Mouse (Mus musculus): Measurements from ENCODE around the gene Iars. TPM values are rescaled to one million over a fixed set of nuclear protein-coding genes. Genes with fewer than 3 reads are reported as not detected.

Iars gene
- polyA plus RNA-seq, 1 experiment from 2014 or later: 79.2 TPM

DNA sequence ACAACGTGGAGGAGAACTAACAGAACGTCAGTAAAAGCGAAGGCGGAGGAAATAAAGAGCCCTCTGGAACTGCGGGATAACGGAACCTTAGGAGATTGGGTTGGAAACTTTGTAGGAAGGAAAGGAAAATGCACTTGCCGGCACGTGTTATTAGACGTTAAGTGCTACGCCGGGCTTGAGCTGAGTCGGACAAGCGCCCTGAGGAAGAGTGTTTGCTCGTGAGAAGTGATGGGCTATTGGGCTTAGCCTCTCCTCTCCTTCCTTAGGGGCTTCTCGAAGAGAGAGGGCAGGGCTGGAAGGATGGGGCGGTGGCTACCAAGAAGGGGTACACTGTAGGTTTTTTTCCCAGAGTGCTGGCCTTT is 28.7 kb upstream of the Iars start:
- Histone ChIP-seq H3K36me3 (ENCODE audit: insufficient read depth, low read length) (0 out of 2 replicates have a peak, but pooled peaks cover 5% of the 10 kb centered on the region), H3K4me2 (replicated peaks; ENCODE audit: low read depth, low read length) (peak overlapping the region; percentile 67), H3K9ac (replicated peaks; ENCODE audit: low read length) (peak overlapping the region; percentile 67), H3K4me1 (ENCODE audit: insufficient read depth, low read length) (peaks cover 12% of the 10 kb centered on the region), H3K9me3 (ENCODE audit: low read length) (no peaks in the 10 kb centered on the region), H3K27ac (ENCODE audit: low read length) (no peak overlapping the region), H3K27me3 (ENCODE audit: insufficient read depth, low read length) (no peaks in the 10 kb centered on the region), H3K4me3 (ENCODE audit: low read length) (peak overlapping the region; percentile 87)
- ATAC-seq (ENCODE audit: low FRiP score, low TSS enrichment): peak; percentile 81
- 0% methylated on average over 15 of the region's 16 CpGs for WGBS

- Histone ChIP-seq H3K27ac (ENCODE audit: low read length) (no peak overlapping the region), H3K4me3 (ENCODE audit: low read length) (no peak overlapping the region), H3K36me3 (ENCODE audit: insufficient read depth, low read length) (peaks cover 19% of the 10 kb centered on the region), H3K4me1 (ENCODE audit: insufficient read depth, low read length) (peaks cover 6% of the 10 kb centered on the region), H3K9ac (replicated peaks; ENCODE audit: low read length) (no peak overlapping the region), H3K27me3 (ENCODE audit: insufficient read depth, low read length) (no peaks in the 10 kb centered on the region), H3K4me2 (replicated peaks; ENCODE audit: low read depth, low read length) (no peak overlapping the region), H3K9me3 (ENCODE audit: low read length) (no peaks in the 10 kb centered on the region)
- WGBS: 89% methylated on average over 2 of the region's 2 CpGs
- no peak for ATAC-seq (ENCODE audit: low FRiP score, low TSS enrichment)
These were observed 4.1 kb upstream of the Iars start for GRCm38 (mm10) chr13:49677793-49678192.

DNA sequence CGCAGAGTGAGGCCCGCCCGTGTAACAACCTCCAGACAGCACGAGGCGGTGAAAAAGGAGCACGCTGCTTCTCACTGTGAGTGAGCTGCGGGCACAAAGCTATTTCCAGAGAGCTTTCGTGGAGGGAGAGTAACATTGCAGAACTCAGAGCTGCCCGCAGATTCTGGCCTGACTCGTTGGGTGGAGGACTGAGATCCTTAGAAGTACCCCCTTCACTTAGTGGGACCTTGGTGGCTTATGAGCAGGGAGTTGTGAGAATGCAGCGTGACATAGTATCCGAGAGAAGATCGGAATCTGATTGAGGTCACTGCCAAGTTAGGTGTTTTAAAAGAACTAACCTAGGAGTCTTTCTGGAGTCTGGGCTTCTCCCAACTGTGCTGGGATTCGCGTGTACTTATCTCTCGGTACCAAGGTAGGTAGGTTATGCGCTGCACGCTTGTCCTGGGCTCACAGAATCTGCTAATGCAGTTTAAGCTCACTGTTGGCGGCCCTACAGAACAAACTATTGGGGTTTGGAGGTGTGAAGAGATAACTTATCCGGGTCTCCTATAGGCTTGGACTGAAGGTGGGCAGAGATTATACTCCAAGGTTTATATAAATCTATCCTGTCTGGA is 440 bp downstream of the Iars start:
- H3K4me1 ChIP-seq (ENCODE audit: insufficient read depth, low read length): peaks cover 16% of the 10 kb centered on the region
- H3K27ac ChIP-seq (ENCODE audit: low read length): peak overlapping the region; percentile 71
- ATAC-seq (ENCODE audit: low FRiP score, low TSS enrichment): no peak
- H3K4me2 ChIP-seq (replicated peaks; ENCODE audit: low read depth, low read length): peak overlapping the region; percentile 79
- no peaks in the 10 kb centered on the region for H3K9me3 ChIP-seq (ENCODE audit: low read length)
- peaks cover 4% of the 10 kb centered on the region; the same call in 1 of the 2 replicates for H3K36me3 ChIP-seq (ENCODE audit: insufficient read depth, low read length)
- no peaks in the 10 kb centered on the region for H3K27me3 ChIP-seq (ENCODE audit: insufficient read depth, low read length)
- H3K4me3 ChIP-seq (ENCODE audit: low read length): peak overlapping the region; percentile 91
- peak overlapping the region; percentile 79 for H3K9ac ChIP-seq (replicated peaks; ENCODE audit: low read length)
- WGBS: 0% methylated on average over 20 of the region's 20 CpGs

DNA sequence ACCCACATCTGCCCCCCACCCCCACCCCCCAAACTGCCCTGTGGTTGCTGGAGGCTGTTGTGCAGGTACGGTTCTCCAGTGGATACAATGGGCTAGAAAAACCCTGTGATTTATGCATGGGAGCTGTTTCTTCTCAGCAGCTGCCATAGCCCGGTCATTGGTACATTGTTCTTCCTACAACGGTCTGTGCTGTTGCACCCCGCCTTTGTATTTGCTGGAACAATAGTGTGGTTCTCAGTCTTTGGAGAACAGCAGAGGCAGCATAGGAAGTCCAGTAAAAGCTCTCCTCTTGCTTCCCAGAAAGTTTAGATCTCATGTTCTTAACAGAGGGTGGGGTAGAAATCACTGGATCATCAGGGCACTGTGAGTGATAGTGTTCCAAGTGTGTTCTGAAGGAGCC is 2.4 kb downstream of the Iars start:
- 90% methylated on average over 4 of the region's 4 CpGs for WGBS
- H3K36me3 ChIP-seq (ENCODE audit: insufficient read depth, low read length): peaks cover 18% of the 10 kb centered on the region

DNA sequence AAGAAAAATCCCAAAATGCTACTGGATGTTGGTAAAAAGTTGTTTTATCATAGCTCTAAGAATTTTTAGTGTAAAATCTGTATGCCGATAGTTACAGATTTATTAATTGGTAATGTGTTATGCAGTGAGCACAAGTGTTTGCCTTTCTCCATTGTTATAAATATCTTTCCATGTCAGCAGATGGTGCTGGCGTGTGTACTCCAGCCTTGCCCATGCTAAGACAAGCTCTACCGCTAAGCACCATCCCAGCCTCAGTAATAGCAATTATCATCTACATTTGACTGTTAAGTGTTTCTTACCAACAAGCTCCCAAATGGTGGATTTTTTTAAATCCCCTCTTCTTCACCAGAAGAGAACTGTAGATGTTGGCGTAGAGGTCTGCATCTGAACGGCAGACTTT is 9.2 kb downstream of the Iars start:
- H3K9ac ChIP-seq (replicated peaks; ENCODE audit: low read length): no peak overlapping the region
- H3K36me3 ChIP-seq (ENCODE audit: insufficient read depth, low read length): peaks cover 50% of the 10 kb centered on the region
- no peaks in the 10 kb centered on the region for H3K4me1 ChIP-seq (ENCODE audit: insufficient read depth, low read length)
- no peak overlapping the region for H3K4me3 ChIP-seq (ENCODE audit: low read length)
- 99% methylated on average over 5 of the region's 5 CpGs for WGBS
- H3K27me3 ChIP-seq (ENCODE audit: insufficient read depth, low read length): no peaks in the 10 kb centered on the region
- no peaks in the 10 kb centered on the region for H3K9me3 ChIP-seq (ENCODE audit: low read length)
- no peak overlapping the region for H3K27ac ChIP-seq (ENCODE audit: low read length)
- no peak for ATAC-seq (ENCODE audit: low FRiP score, low TSS enrichment)
- no peak overlapping the region for H3K4me2 ChIP-seq (replicated peaks; ENCODE audit: low read depth, low read length)

More for the DNA sequence above, 2.4 kb downstream of the Iars start:
- Histone ChIP-seq H3K9ac (replicated peaks; ENCODE audit: low read length) (no peak overlapping the region), H3K9me3 (ENCODE audit: low read length) (no peaks in the 10 kb centered on the region), H3K4me3 (ENCODE audit: low read length) (no peak overlapping the region), H3K4me2 (replicated peaks; ENCODE audit: low read depth, low read length) (no peak overlapping the region), H3K27ac (ENCODE audit: low read length) (no peak overlapping the region), H3K4me1 (ENCODE audit: insufficient read depth, low read length) (peaks cover 16% of the 10 kb centered on the region), H3K27me3 (ENCODE audit: insufficient read depth, low read length) (no peaks in the 10 kb centered on the region)
- no peak for ATAC-seq (ENCODE audit: low FRiP score, low TSS enrichment)

- no peak for ATAC-seq (ENCODE audit: low FRiP score, low TSS enrichment)
- WGBS: 94% methylated on average over 11 of the region's 11 CpGs
- H3K27me3 ChIP-seq (ENCODE audit: insufficient read depth, low read length): no peaks in the 10 kb centered on the region
- H3K27ac ChIP-seq (ENCODE audit: low read length): no peak overlapping the region
- H3K36me3 ChIP-seq (ENCODE audit: insufficient read depth, low read length): peaks cover 60% of the 10 kb centered on the region
- H3K9ac ChIP-seq (replicated peaks; ENCODE audit: low read length): no peak overlapping the region
- no peaks in the 10 kb centered on the region for H3K4me1 ChIP-seq (ENCODE audit: insufficient read depth, low read length)
- H3K4me3 ChIP-seq (ENCODE audit: low read length): no peak overlapping the region
- no peaks in the 10 kb centered on the region for H3K9me3 ChIP-seq (ENCODE audit: low read length)
- no peak overlapping the region for H3K4me2 ChIP-seq (replicated peaks; ENCODE audit: low read depth, low read length)
These were observed 21.4 kb downstream of the Iars start for GRCm38 (mm10) chr13:49703216-49703779.

DNA sequence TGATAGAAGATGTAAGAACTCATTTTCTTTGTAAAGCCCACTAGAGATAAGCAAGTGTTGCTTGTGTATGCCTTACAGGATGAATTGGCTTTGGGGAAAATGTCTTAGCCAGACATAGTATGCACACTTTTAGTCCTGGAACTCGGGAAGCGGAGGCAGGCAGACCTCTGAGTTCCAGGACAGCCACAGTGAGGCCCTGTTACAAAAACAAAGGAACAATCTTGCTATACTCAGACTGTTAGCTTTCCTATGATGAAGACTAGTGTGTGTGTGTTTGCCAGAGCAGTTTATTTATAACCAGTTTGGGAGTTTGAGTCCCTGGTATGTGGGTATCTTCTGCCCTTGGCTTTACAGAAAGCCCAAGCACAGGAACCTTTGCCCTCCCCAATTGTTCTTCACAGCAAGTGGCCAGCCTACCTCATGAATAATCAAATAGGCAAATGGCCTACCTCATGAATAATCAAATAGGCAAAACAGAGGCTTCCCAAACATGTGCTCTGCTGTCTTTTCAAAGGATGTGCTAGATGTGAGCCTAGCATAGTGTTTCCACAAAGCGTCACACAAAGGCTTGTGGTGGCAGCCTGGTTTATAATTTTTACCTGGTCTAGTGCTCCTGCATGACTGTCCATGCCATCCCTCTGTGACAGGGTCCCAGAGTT is 24.3 kb downstream of the Iars start:
- no peak for ATAC-seq (ENCODE audit: low FRiP score, low TSS enrichment)
- WGBS: 94% methylated on average over 3 of the region's 3 CpGs
- Histone ChIP-seq H3K27me3 (ENCODE audit: insufficient read depth, low read length) (no peaks in the 10 kb centered on the region), H3K4me1 (ENCODE audit: insufficient read depth, low read length) (no peaks in the 10 kb centered on the region), H3K4me3 (ENCODE audit: low read length) (no peak overlapping the region), H3K9me3 (ENCODE audit: low read length) (no peaks in the 10 kb centered on the region), H3K9ac (replicated peaks; ENCODE audit: low read length) (no peak overlapping the region), H3K4me2 (replicated peaks; ENCODE audit: low read depth, low read length) (no peak overlapping the region), H3K27ac (ENCODE audit: low read length) (no peak overlapping the region), H3K36me3 (ENCODE audit: insufficient read depth, low read length) (peaks cover 81% of the 10 kb centered on the region)

- H3K9ac ChIP-seq (replicated peaks; ENCODE audit: low read length): no peak overlapping the region
- 86% methylated on average over 8 of the region's 8 CpGs for WGBS
- no peak overlapping the region for H3K4me3 ChIP-seq (ENCODE audit: low read length)
- no peak overlapping the region for H3K4me2 ChIP-seq (replicated peaks; ENCODE audit: low read depth, low read length)
- no peaks in the 10 kb centered on the region for H3K27me3 ChIP-seq (ENCODE audit: insufficient read depth, low read length)
- no peak for ATAC-seq (ENCODE audit: low FRiP score, low TSS enrichment)
- no peak overlapping the region for H3K27ac ChIP-seq (ENCODE audit: low read length)
- H3K36me3 ChIP-seq (ENCODE audit: insufficient read depth, low read length): peaks cover 75% of the 10 kb centered on the region
- H3K9me3 ChIP-seq (ENCODE audit: low read length): no peaks in the 10 kb centered on the region
- no peaks in the 10 kb centered on the region for H3K4me1 ChIP-seq (ENCODE audit: insufficient read depth, low read length)
These were observed 26.4 kb downstream of the Iars start for GRCm38 (mm10) chr13:49708311-49708710.

- Histone ChIP-seq H3K4me1 (ENCODE audit: insufficient read depth, low read length) (no peaks in the 10 kb centered on the region), H3K9me3 (ENCODE audit: low read length) (no peaks in the 10 kb centered on the region), H3K27me3 (ENCODE audit: insufficient read depth, low read length) (no peaks in the 10 kb centered on the region), H3K27ac (ENCODE audit: low read length) (no peak overlapping the region), H3K4me2 (replicated peaks; ENCODE audit: low read depth, low read length) (no peak overlapping the region), H3K9ac (replicated peaks; ENCODE audit: low read length) (no peak overlapping the region), H3K36me3 (ENCODE audit: insufficient read depth, low read length) (peaks cover 71% of the 10 kb centered on the region), H3K4me3 (ENCODE audit: low read length) (no peak overlapping the region)
- no peak for ATAC-seq (ENCODE audit: low FRiP score, low TSS enrichment)
- WGBS: 89% methylated on average over 12 of the region's 12 CpGs
These were observed 30.3 kb downstream of the Iars start for GRCm38 (mm10) chr13:49712047-49712721.

- 90% methylated on average over 3 of the region's 3 CpGs for WGBS
- ATAC-seq (ENCODE audit: low FRiP score, low TSS enrichment): no peak
- H3K36me3 ChIP-seq (ENCODE audit: insufficient read depth, low read length): peaks cover 81% of the 10 kb centered on the region
- no peak overlapping the region for H3K27ac ChIP-seq (ENCODE audit: low read length)
- H3K27me3 ChIP-seq (ENCODE audit: insufficient read depth, low read length): no peaks in the 10 kb centered on the region
- H3K4me2 ChIP-seq (replicated peaks; ENCODE audit: low read depth, low read length): no peak overlapping the region
- no peak overlapping the region for H3K4me3 ChIP-seq (ENCODE audit: low read length)
- no peak overlapping the region for H3K9ac ChIP-seq (replicated peaks; ENCODE audit: low read length)
- H3K9me3 ChIP-seq (ENCODE audit: low read length): no peaks in the 10 kb centered on the region
- no peaks in the 10 kb centered on the region for H3K4me1 ChIP-seq (ENCODE audit: insufficient read depth, low read length)
These were observed 37.4 kb downstream of the Iars start for GRCm38 (mm10) chr13:49719310-49719709.
